Mouse (Mus musculus) megakaryocyte-erythroid progenitor cell, adult 5-6 weeks (primary cell): ENCODE results near the gene Gm17359. TPM values are rescaled to one million over a fixed set of nuclear protein-coding genes. Genes with fewer than 3 reads are reported as not detected.

Source experiments
- ATAC-seq: replicated peaks from 2 replicates; pipeline ENCODE4 v1.8.0; 2016; ENCODE audit warnings: mild to moderate bottlenecking, inconsistent platforms; ENCODE audit not compliant: severe bottlenecking, poor library complexity, low FRiP score, low TSS enrichment
- total RNA-seq, 2 experiments: library from RNA; stranded (forward) in 1 of 2; stranded (reverse) in 1 of 2; fragments of 200-1000, 215-1000 nt in 1 of 2; fragments of >200 nt in 1 of 2; fragmentation: Nextera tagmentation in 1 of 2; gene quantifications; 2 replicates each; pipeline ENCODE4 v1.2.3; 2014 to 2017

Gene Gm17359
- total RNA-seq, 2 experiments from 2014 or later: not detected

- no peak for ATAC-seq
These were observed 116.3 kb downstream of the Gm17359 start for GRCm38 (mm10) chr3:79452696-79453263.

GRCm38 (mm10) chr3:79455761-79456160 is 119.3 kb downstream of the Gm17359 start:
- no peak for ATAC-seq

GRCm38 (mm10) chr3:79458651-79459275 is 122.3 kb downstream of the Gm17359 start:
- peak; percentile 78 for ATAC-seq

GRCm38 (mm10) chr3:79469440-79469839 is 133.0 kb downstream of the Gm17359 start:
- ATAC-seq: no peak

- no peak for ATAC-seq
These were observed 135.9 kb downstream of the Gm17359 start for GRCm38 (mm10) chr3:79472362-79472761.

GRCm38 (mm10) chr3:79474911-79475310 is 138.4 kb downstream of the Gm17359 start:
- ATAC-seq: no peak

GRCm38 (mm10) chr3:79475980-79476379 is 139.5 kb downstream of the Gm17359 start:
- no peak for ATAC-seq

- peak; percentile 71 for ATAC-seq
These were observed 141.9 kb downstream of the Gm17359 start for GRCm38 (mm10) chr3:79478400-79478799.

- ATAC-seq: peak; percentile 64
These were observed 142.4 kb downstream of the Gm17359 start for GRCm38 (mm10) chr3:79478880-79479279.

- no peak for ATAC-seq
These were observed 148.0 kb downstream of the Gm17359 start for GRCm38 (mm10) chr3:79484286-79485063.

GRCm38 (mm10) chr3:79488025-79488424 is 151.6 kb downstream of the Gm17359 start:
- ATAC-seq: no peak

- ATAC-seq: no peak
These were observed 153.6 kb downstream of the Gm17359 start for GRCm38 (mm10) chr3:79490102-79490501.

GRCm38 (mm10) chr3:79491614-79492013 is 155.2 kb downstream of the Gm17359 start:
- no peak for ATAC-seq

- no peak for ATAC-seq
These were observed 156.6 kb downstream of the Gm17359 start for GRCm38 (mm10) chr3:79493064-79493463.

- no peak for ATAC-seq
These were observed 157.6 kb downstream of the Gm17359 start for GRCm38 (mm10) chr3:79494028-79494427.

- no peak for ATAC-seq
These were observed 158.7 kb downstream of the Gm17359 start for GRCm38 (mm10) chr3:79495151-79495550.

GRCm38 (mm10) chr3:79496668-79497067 is 160.2 kb downstream of the Gm17359 start:
- ATAC-seq: no peak

GRCm38 (mm10) chr3:79500279-79500678 is 163.8 kb downstream of the Gm17359 start:
- no peak for ATAC-seq

- 0 out of 2 replicates have a peak, but pooled peaks have one; percentile 42 for ATAC-seq
These were observed 164.8 kb downstream of the Gm17359 start for GRCm38 (mm10) chr3:79501166-79501728.
